ENCODE assay signal across 27 mouse cellular contexts in genomic region chr3:146317911-146318310, GRCm38 (mm10).
DNase-seq lines count a peak whose midpoint lies in the region; ATAC-seq and TF ChIP-seq lines count a peak whose summit lies in the region.
"Had no signal": no experiment of that assay in that cellular context is flagged by ENCODE, and none has a peak within 500 bp of the region (broad histone marks: within the 10 kb centered on the region; RNA-seq: fewer than 3 reads in every experiment).

No protein-coding gene starts in this region.

- H3K36me3 ChIP-seq in forebrain, embryonic 10.5 days (replicated peaks) = no peaks in the 10 kb centered on the region
- H3K36me3 ChIP-seq in forebrain, embryonic 15.5 days = no peaks in the 10 kb centered on the region
- H3K36me3 ChIP-seq in forebrain, embryonic 16.5 days (ENCODE audit: control insufficient read depth, insufficient read depth) = no peaks in the 10 kb centered on the region
- no peaks in the 10 kb centered on the region for H3K36me3 ChIP-seq in forebrain, postnatal 0 days (ENCODE audit: insufficient read depth)
- H3K36me3 ChIP-seq in midbrain, embryonic 12.5 days = no peaks in the 10 kb centered on the region
- H3K36me3 ChIP-seq in midbrain, embryonic 14.5 days (ENCODE audit: control insufficient read depth, insufficient read depth, low read length) = no peaks in the 10 kb centered on the region
- H3K36me3 ChIP-seq: embryonic facial prominence, embryonic 13.5 days; G1E; heart, embryonic 13.5 days; hindbrain, embryonic 15.5 days; intestine, embryonic 15.5 days had no signal

- peaks cover 31% of the 10 kb centered on the region for H3K4me1 ChIP-seq in forebrain, embryonic 10.5 days
- peaks cover 19% of the 10 kb centered on the region for H3K4me1 ChIP-seq in forebrain, embryonic 15.5 days
- H3K4me1 ChIP-seq in forebrain, embryonic 16.5 days (replicated peaks; ENCODE audit: control insufficient read depth, insufficient read depth, low read length) = peaks cover 18% of the 10 kb centered on the region
- peaks cover 13% of the 10 kb centered on the region for H3K4me1 ChIP-seq in forebrain, postnatal 0 days (ENCODE audit: insufficient read depth)
- peaks cover 20% of the 10 kb centered on the region for H3K4me1 ChIP-seq in midbrain, embryonic 12.5 days
- H3K4me1 ChIP-seq in midbrain, embryonic 14.5 days (ENCODE audit: control insufficient read depth, insufficient read depth, low read length) = peaks cover 13% of the 10 kb centered on the region
- H3K4me1 ChIP-seq: intestine, embryonic 15.5 days had no signal

- WGBS in forebrain, embryonic 10.5 days = 84% methylated on average over 12 of the region's 12 CpGs
- 72% methylated on average over 12 of the region's 12 CpGs for WGBS in forebrain, embryonic 15.5 days
- WGBS in forebrain, embryonic 16.5 days = 68% methylated on average over 12 of the region's 12 CpGs
- 69% methylated on average over 12 of the region's 12 CpGs for WGBS in forebrain, postnatal 0 days
- 83% methylated on average over 12 of the region's 12 CpGs for WGBS in midbrain, embryonic 12.5 days
- WGBS in midbrain, embryonic 14.5 days = 84% methylated on average over 12 of the region's 12 CpGs

- H3K27me3 ChIP-seq in forebrain, embryonic 10.5 days (ENCODE audit: poor library complexity, severe bottlenecking) = peaks cover 43% of the 10 kb centered on the region
- H3K27me3 ChIP-seq in forebrain, embryonic 15.5 days = no peaks in the 10 kb centered on the region
- no peaks in the 10 kb centered on the region for H3K27me3 ChIP-seq in forebrain, embryonic 16.5 days (replicated peaks; ENCODE audit: control insufficient read depth, insufficient read depth, low read length)
- H3K27me3 ChIP-seq in forebrain, postnatal 0 days (ENCODE audit: insufficient read depth, low read length) = no peaks in the 10 kb centered on the region
- 0 out of 2 replicates have a peak, but pooled peaks cover 5% of the 10 kb centered on the region for H3K27me3 ChIP-seq in midbrain, embryonic 12.5 days
- no peaks in the 10 kb centered on the region for H3K27me3 ChIP-seq in midbrain, embryonic 14.5 days (ENCODE audit: control insufficient read depth, insufficient read depth, low read length)
- H3K27me3 ChIP-seq: CH12.LX; embryonic facial prominence, embryonic 13.5 days; heart, embryonic 13.5 days; hindbrain, embryonic 15.5 days; intestine, embryonic 15.5 days; Patski had no signal

- H3K9ac ChIP-seq in forebrain, embryonic 15.5 days (replicated peaks) = no peak overlapping the region
- peak overlapping the region; percentile 5; the same call in 1 of the 2 replicates for H3K9ac ChIP-seq in forebrain, embryonic 16.5 days (replicated peaks; ENCODE audit: low read depth, low read length)
- no peak overlapping the region for H3K9ac ChIP-seq in forebrain, postnatal 0 days
- H3K9ac ChIP-seq in midbrain, embryonic 12.5 days (replicated peaks) = no peak overlapping the region
- H3K9ac ChIP-seq in midbrain, embryonic 14.5 days (replicated peaks; ENCODE audit: low read length) = no peak overlapping the region
- H3K9ac ChIP-seq: embryonic facial prominence, embryonic 13.5 days; heart, embryonic 13.5 days; hindbrain, embryonic 15.5 days; intestine, embryonic 15.5 days had no signal

- no peak for ATAC-seq in forebrain, embryonic 15.5 days (replicated peaks)
- no peak for ATAC-seq in forebrain, embryonic 16.5 days
- ATAC-seq in forebrain, postnatal 0 days = no peak
- no peak for ATAC-seq in midbrain, embryonic 12.5 days (ENCODE audit: low FRiP score, low read depth)
- ATAC-seq in midbrain, embryonic 14.5 days (ENCODE audit: low FRiP score, low TSS enrichment) = no peak
- ATAC-seq: intestine, embryonic 15.5 days; Patski had no signal

- H3K4me2 ChIP-seq in forebrain, embryonic 15.5 days (replicated peaks) = no peak overlapping the region; the same call in 1 of the 2 replicates
- H3K4me2 ChIP-seq in forebrain, embryonic 16.5 days (ENCODE audit: low read length) = peak overlapping the region; percentile 39
- no peak overlapping the region for H3K4me2 ChIP-seq in forebrain, postnatal 0 days (ENCODE audit: low read depth)
- H3K4me2 ChIP-seq in midbrain, embryonic 12.5 days (replicated peaks) = no peak overlapping the region
- no peak overlapping the region for H3K4me2 ChIP-seq in midbrain, embryonic 14.5 days (ENCODE audit: low read length)
- H3K4me2 ChIP-seq: heart, embryonic 13.5 days; intestine, embryonic 15.5 days had no signal

- DNase-seq in forebrain, embryonic 10.5 days (ENCODE audit: extremely low spot score, low spot score) = no peak
- DNase-seq in forebrain, postnatal 0 days = no peak
- no peak for DNase-seq in midbrain, embryonic 14.5 days
- peak; percentile 22 for DNase-seq in testis, postnatal 10 days (ENCODE audit: low spot score)
- DNase-seq in testis, postnatal 14 days (ENCODE audit: low spot score) = no peak
- DNase-seq: adrenal gland, postnatal 10 days; adrenal gland, postnatal 36 days; B cell, adult 2 months; cerebellum, adult 18-20 months; cerebellum, adult 9-10 months; gastrocnemius, adult 2 months; gastrocnemius, postnatal 14 days; heart, adult 18-20 months; heart, postnatal 14 days; heart, postnatal 4 days; kidney, adult 11 months had no signal

- H3K4me3 ChIP-seq in forebrain, embryonic 10.5 days = no peak overlapping the region
- H3K4me3 ChIP-seq in forebrain, embryonic 15.5 days = no peak overlapping the region
- no peak overlapping the region for H3K4me3 ChIP-seq in forebrain, embryonic 16.5 days (replicated peaks; ENCODE audit: low read length)
- no peak overlapping the region for H3K4me3 ChIP-seq in forebrain, postnatal 0 days (ENCODE audit: low read depth, low read length)
- H3K4me3 ChIP-seq in midbrain, embryonic 12.5 days = no peak overlapping the region
- H3K4me3 ChIP-seq in midbrain, embryonic 14.5 days (replicated peaks; ENCODE audit: low read depth, low read length) = no peak overlapping the region
- H3K4me3 ChIP-seq: embryonic facial prominence, embryonic 13.5 days; erythroblast, embryonic 14.5 days; gastrocnemius, adult 2 months; heart, embryonic 13.5 days; intestine, embryonic 15.5 days had no signal

- H3K27ac ChIP-seq in forebrain, embryonic 10.5 days = 0 out of 2 replicates have a peak overlapping the region, but pooled peaks have one; percentile 12
- H3K27ac ChIP-seq in forebrain, embryonic 15.5 days (replicated peaks) = no peak overlapping the region
- H3K27ac ChIP-seq in forebrain, embryonic 16.5 days (ENCODE audit: low read length) = no peak overlapping the region
- H3K27ac ChIP-seq in forebrain, postnatal 0 days (ENCODE audit: low read depth, low read length) = no peak overlapping the region
- peak overlapping the region; percentile 75; the same call in 1 of the 2 replicates for H3K27ac ChIP-seq in midbrain, embryonic 12.5 days (replicated peaks)
- H3K27ac ChIP-seq in midbrain, embryonic 14.5 days (replicated peaks; ENCODE audit: low read depth, low read length) = no peak overlapping the region
- H3K27ac ChIP-seq: embryonic facial prominence, embryonic 13.5 days; gastrocnemius, adult 2 months; heart, embryonic 13.5 days; intestine, embryonic 15.5 days had no signal

- TF ChIP-seq CTCF in forebrain, postnatal 0 days (IDR thresholded peaks at IDR 0.05; ENCODE audit: low read depth) = no peak

- H3K9me3 ChIP-seq in forebrain, embryonic 10.5 days = no peaks in the 10 kb centered on the region
- H3K9me3 ChIP-seq in forebrain, embryonic 15.5 days = no peaks in the 10 kb centered on the region
- H3K9me3 ChIP-seq in forebrain, embryonic 16.5 days (ENCODE audit: control insufficient read depth, low read length) = no peaks in the 10 kb centered on the region
- H3K9me3 ChIP-seq in forebrain, postnatal 0 days (ENCODE audit: low read length) = no peaks in the 10 kb centered on the region
- no peaks in the 10 kb centered on the region for H3K9me3 ChIP-seq in midbrain, embryonic 12.5 days
- H3K9me3 ChIP-seq in midbrain, embryonic 14.5 days (ENCODE audit: control insufficient read depth, low read length) = no peaks in the 10 kb centered on the region
- H3K9me3 ChIP-seq: embryonic facial prominence, embryonic 13.5 days; G1E; heart, embryonic 13.5 days; hindbrain, embryonic 15.5 days; intestine, embryonic 15.5 days had no signal

Comparison
In these comparisons a context has a peak if more than half of its experiments do, and no peak if none do; other contexts are left out.
1. H3K27ac ChIP-seq: peak in forebrain, embryonic 10.5 days (single experiment) and midbrain, embryonic 12.5 days (single experiment); none in forebrain, embryonic 15.5 days (single experiment), forebrain, embryonic 16.5 days (single experiment), forebrain, postnatal 0 days (single experiment) and midbrain, embryonic 14.5 days (single experiment).